Mouse (Mus musculus): ENCODE measurements around the gene Tenm4. TPM values are rescaled to one million over a fixed set of nuclear protein-coding genes. Genes with fewer than 3 reads are reported as not detected.

Tenm4 gene
- polyA plus RNA-seq, 1 experiment from 2014 or later = 4.6 TPM

DNA sequence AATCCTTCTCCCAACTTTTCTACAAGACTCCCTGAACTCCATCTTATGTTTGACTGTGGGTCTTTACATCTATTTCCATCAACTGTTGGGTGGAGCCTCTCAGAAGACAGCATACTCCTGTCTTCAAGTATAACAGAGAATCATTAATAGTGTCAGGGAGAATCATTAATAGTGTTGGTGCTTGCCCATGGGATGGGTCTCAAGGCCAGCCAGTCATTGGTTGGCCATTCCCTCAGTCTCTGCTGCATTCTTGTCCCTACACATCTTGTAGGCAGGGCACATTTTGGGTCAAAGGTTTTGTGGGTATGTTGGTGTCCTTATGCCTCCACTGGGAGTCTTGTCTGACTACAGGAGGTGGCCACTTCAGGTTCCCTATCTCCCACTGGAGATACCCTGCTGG, 91.1 kb downstream of the Tenm4 start:
- no peak overlapping the region for H3K4me3 ChIP-seq (ENCODE audit: low read depth, low read length)
- H3K27ac ChIP-seq (ENCODE audit: low read depth, low read length) = no peak overlapping the region
- ATAC-seq = no peak
- H3K4me2 ChIP-seq (replicated peaks; ENCODE audit: low read depth) = no peak overlapping the region
- H3K4me1 ChIP-seq (replicated peaks; ENCODE audit: control insufficient read depth, insufficient read depth, low read length) = no peaks in the 10 kb centered on the region
- no peaks in the 10 kb centered on the region for H3K9me3 ChIP-seq (ENCODE audit: control insufficient read depth)
- no peaks in the 10 kb centered on the region for H3K27me3 ChIP-seq (replicated peaks; ENCODE audit: control insufficient read depth, insufficient read depth, low read length)
- no peak for TF ChIP-seq CTCF (IDR thresholded peaks at IDR 0.05; ENCODE audit: low read depth)
- H3K36me3 ChIP-seq (ENCODE audit: control insufficient read depth, insufficient read depth) = no peaks in the 10 kb centered on the region
- no peak overlapping the region for H3K9ac ChIP-seq (ENCODE audit: low read depth, low read length)

DNA sequence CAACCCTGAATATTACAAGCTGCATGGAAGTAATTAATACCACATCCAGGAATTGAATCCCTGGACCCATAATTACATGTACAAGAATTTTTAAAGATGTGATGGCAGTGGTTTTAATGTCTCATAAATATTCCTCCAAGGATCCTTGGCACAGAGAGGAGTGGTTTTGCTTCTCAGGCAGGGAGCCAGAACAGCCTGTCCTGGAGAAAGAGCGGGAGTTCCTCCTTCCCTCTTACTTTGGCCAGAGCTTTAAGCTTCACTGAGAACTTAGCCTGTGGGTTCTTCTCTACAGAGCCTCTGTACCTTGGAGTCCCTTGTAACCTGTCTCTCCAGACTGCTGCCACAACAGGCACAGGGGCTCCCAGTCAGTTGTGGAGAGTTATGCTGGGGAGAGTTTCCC, 94.9 kb downstream of the Tenm4 start:
- H3K27ac ChIP-seq (ENCODE audit: low read depth, low read length) = no peak overlapping the region
- H3K4me1 ChIP-seq (replicated peaks; ENCODE audit: control insufficient read depth, insufficient read depth, low read length) = no peaks in the 10 kb centered on the region
- no peaks in the 10 kb centered on the region for H3K36me3 ChIP-seq (ENCODE audit: control insufficient read depth, insufficient read depth)
- no peak overlapping the region for H3K9ac ChIP-seq (ENCODE audit: low read depth, low read length)
- H3K27me3 ChIP-seq (replicated peaks; ENCODE audit: control insufficient read depth, insufficient read depth, low read length) = no peaks in the 10 kb centered on the region
- no peaks in the 10 kb centered on the region for H3K9me3 ChIP-seq (ENCODE audit: control insufficient read depth)
- WGBS = 64% methylated on average over 1 of the region's 1 CpGs
- no peak for ATAC-seq
- TF ChIP-seq CTCF (IDR thresholded peaks at IDR 0.05; ENCODE audit: low read depth) = no peak
- no peak overlapping the region for H3K4me3 ChIP-seq (ENCODE audit: low read depth, low read length)
- H3K4me2 ChIP-seq (replicated peaks; ENCODE audit: low read depth) = no peak overlapping the region

DNA sequence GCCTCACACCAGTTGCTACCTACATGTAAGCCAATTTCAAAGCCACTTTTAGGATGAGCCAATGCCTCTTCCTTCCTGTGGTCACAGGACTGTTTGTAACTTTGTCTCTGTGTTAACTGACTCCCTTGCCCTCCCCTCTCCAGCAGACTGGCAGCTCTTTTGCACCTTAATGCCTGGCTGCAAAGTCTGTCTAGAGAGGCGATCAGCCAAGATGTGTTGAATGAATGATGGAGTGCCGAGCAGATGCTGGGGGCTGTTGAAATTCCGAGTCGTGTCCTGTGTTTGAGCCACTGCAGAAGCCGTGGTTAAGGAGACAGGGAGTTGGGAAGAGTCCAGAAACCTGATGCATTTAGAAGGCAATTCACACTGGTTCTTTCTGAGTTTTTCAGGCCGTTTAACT, 96.2 kb downstream of the Tenm4 start:
- H3K27ac ChIP-seq (ENCODE audit: low read depth, low read length) = no peak overlapping the region
- no peak overlapping the region for H3K4me3 ChIP-seq (ENCODE audit: low read depth, low read length)
- ATAC-seq = no peak
- H3K4me2 ChIP-seq (replicated peaks; ENCODE audit: low read depth) = no peak overlapping the region
- 47% methylated on average over 6 of the region's 6 CpGs for WGBS
- H3K27me3 ChIP-seq (replicated peaks; ENCODE audit: control insufficient read depth, insufficient read depth, low read length) = no peaks in the 10 kb centered on the region
- TF ChIP-seq CTCF (IDR thresholded peaks at IDR 0.05; ENCODE audit: low read depth) = no peak
- H3K4me1 ChIP-seq (replicated peaks; ENCODE audit: control insufficient read depth, insufficient read depth, low read length) = no peaks in the 10 kb centered on the region
- no peaks in the 10 kb centered on the region for H3K9me3 ChIP-seq (ENCODE audit: control insufficient read depth)
- no peak overlapping the region for H3K9ac ChIP-seq (ENCODE audit: low read depth, low read length)
- no peaks in the 10 kb centered on the region for H3K36me3 ChIP-seq (ENCODE audit: control insufficient read depth, insufficient read depth)

DNA sequence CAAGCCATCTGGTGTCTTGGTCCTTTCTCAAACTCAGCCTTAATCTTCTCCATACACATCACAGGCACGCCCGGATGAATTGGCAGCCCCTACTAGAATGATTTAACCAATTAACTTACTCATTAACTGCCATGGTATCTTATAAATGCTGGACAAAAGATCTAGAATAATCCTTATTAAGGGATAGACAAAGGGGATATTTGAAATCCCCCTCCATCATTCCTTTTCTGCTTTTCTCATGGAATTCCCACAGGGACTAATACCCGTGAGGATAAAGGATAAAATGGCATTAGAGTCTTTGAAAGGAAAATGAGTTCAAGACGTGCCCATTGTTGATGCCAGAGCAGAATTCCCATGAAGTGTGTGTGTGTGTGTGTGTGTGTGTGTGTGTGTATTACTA, 99.6 kb downstream of the Tenm4 start:
- Histone ChIP-seq H3K9ac (ENCODE audit: low read depth, low read length) (no peak overlapping the region), H3K4me3 (ENCODE audit: low read depth, low read length) (no peak overlapping the region), H3K27me3 (replicated peaks; ENCODE audit: control insufficient read depth, insufficient read depth, low read length) (no peaks in the 10 kb centered on the region), H3K27ac (ENCODE audit: low read depth, low read length) (no peak overlapping the region), H3K4me1 (replicated peaks; ENCODE audit: control insufficient read depth, insufficient read depth, low read length) (no peaks in the 10 kb centered on the region), H3K9me3 (ENCODE audit: control insufficient read depth) (no peaks in the 10 kb centered on the region), H3K36me3 (ENCODE audit: control insufficient read depth, insufficient read depth) (no peaks in the 10 kb centered on the region), H3K4me2 (replicated peaks; ENCODE audit: low read depth) (no peak overlapping the region)
- TF ChIP-seq CTCF (IDR thresholded peaks at IDR 0.05; ENCODE audit: low read depth) = no peak
- ATAC-seq = no peak
- WGBS = 76% methylated on average over 4 of the region's 4 CpGs

DNA sequence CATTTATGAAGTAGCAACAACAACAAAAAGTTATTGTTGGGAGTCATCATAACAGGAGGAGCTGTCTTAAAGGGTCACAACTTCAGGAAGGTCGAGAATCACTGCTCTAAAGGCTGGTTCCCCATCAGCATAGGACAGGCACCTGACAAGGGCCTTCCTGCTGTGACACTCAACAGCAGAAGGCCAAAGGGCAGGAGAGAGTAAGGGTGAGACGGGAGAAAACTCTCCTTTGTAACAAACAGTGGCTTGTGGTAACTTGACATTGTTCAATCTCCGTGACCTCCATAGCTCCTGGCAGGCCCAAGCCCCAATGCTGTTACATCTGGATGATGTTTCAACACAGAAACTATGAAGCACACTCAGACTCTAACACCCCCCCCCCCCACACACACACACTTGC, 101.0 kb downstream of the Tenm4 start:
- 74% methylated on average over 3 of the region's 3 CpGs for WGBS
- no peak for TF ChIP-seq CTCF (IDR thresholded peaks at IDR 0.05; ENCODE audit: low read depth)
- no peaks in the 10 kb centered on the region for H3K9me3 ChIP-seq (ENCODE audit: control insufficient read depth)
- H3K9ac ChIP-seq (ENCODE audit: low read depth, low read length) = no peak overlapping the region
- no peaks in the 10 kb centered on the region for H3K36me3 ChIP-seq (ENCODE audit: control insufficient read depth, insufficient read depth)
- ATAC-seq = no peak
- H3K27me3 ChIP-seq (replicated peaks; ENCODE audit: control insufficient read depth, insufficient read depth, low read length) = no peaks in the 10 kb centered on the region
- H3K4me2 ChIP-seq (replicated peaks; ENCODE audit: low read depth) = no peak overlapping the region
- no peak overlapping the region for H3K27ac ChIP-seq (ENCODE audit: low read depth, low read length)
- H3K4me3 ChIP-seq (ENCODE audit: low read depth, low read length) = no peak overlapping the region
- no peaks in the 10 kb centered on the region for H3K4me1 ChIP-seq (replicated peaks; ENCODE audit: control insufficient read depth, insufficient read depth, low read length)

DNA sequence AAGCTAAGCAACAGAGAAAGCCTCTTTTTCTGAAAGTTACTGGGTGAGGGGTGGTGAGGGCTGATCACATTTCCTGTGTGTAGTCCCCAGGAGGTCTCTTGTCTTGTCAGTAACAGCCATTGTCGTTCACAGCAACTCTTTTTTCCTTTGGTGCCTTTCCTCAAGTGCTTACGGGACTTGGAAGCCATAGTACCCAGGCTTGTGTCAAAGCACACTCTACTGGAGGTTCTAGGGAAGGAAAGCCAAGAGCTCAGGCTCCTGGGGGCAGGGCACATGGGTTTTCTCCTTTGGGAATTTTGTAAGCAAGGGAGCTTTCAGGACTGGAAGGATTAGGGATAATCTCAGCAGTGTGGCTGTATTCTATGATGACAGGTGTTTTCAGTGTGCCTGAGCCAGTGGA, 103.4 kb downstream of the Tenm4 start:
- TF ChIP-seq CTCF (IDR thresholded peaks at IDR 0.05; ENCODE audit: low read depth) = no peak
- ATAC-seq = no peak
- no peaks in the 10 kb centered on the region for H3K9me3 ChIP-seq (ENCODE audit: control insufficient read depth)
- H3K27ac ChIP-seq (ENCODE audit: low read depth, low read length) = no peak overlapping the region
- no peaks in the 10 kb centered on the region for H3K27me3 ChIP-seq (replicated peaks; ENCODE audit: control insufficient read depth, insufficient read depth, low read length)
- no peaks in the 10 kb centered on the region for H3K36me3 ChIP-seq (ENCODE audit: control insufficient read depth, insufficient read depth)
- no peak overlapping the region for H3K4me2 ChIP-seq (replicated peaks; ENCODE audit: low read depth)
- no peak overlapping the region for H3K9ac ChIP-seq (ENCODE audit: low read depth, low read length)
- no peaks in the 10 kb centered on the region for H3K4me1 ChIP-seq (replicated peaks; ENCODE audit: control insufficient read depth, insufficient read depth, low read length)
- WGBS = 84% methylated on average over 2 of the region's 2 CpGs
- H3K4me3 ChIP-seq (ENCODE audit: low read depth, low read length) = no peak overlapping the region

DNA sequence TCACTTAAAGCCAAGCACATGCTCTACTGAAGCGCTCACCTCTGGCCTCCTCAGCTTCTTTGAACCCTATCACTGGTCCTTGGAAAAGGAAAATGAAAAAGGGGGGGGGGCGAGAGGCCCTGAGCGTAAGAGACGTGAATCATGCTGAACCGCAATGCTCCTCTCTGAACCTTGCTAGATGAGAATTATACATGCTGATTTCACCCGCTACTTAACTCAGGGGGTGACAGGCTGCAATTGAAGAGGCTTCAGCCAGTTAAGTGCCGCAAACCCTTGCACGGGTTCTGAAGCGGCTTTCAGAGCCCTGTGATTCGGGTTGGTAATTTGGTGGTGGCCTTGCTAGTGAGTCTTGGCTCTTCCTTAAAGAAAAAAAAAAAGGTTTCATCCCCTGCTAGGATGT, 106.5 kb downstream of the Tenm4 start:
- ATAC-seq = no peak
- H3K4me2 ChIP-seq (replicated peaks; ENCODE audit: low read depth) = no peak overlapping the region
- no peak for TF ChIP-seq CTCF (IDR thresholded peaks at IDR 0.05; ENCODE audit: low read depth)
- no peak overlapping the region for H3K9ac ChIP-seq (ENCODE audit: low read depth, low read length)
- no peak overlapping the region for H3K4me3 ChIP-seq (ENCODE audit: low read depth, low read length)
- 91% methylated on average over 10 of the region's 10 CpGs for WGBS
- no peaks in the 10 kb centered on the region for H3K9me3 ChIP-seq (ENCODE audit: control insufficient read depth)
- no peak overlapping the region for H3K27ac ChIP-seq (ENCODE audit: low read depth, low read length)
- H3K36me3 ChIP-seq (ENCODE audit: control insufficient read depth, insufficient read depth) = no peaks in the 10 kb centered on the region
- no peaks in the 10 kb centered on the region for H3K27me3 ChIP-seq (replicated peaks; ENCODE audit: control insufficient read depth, insufficient read depth, low read length)
- H3K4me1 ChIP-seq (replicated peaks; ENCODE audit: control insufficient read depth, insufficient read depth, low read length) = no peaks in the 10 kb centered on the region
